Mouse (Mus musculus): ENCODE measurements around the gene Cpe.
A peak's percentile ranks its signal among the peaks of the same experiment; 100 is the strongest.

Cpe gene

GRCm38 (mm10) chr8:64692651-64693201, at the start of gene Cpe:
TSS of gene Cpe (minus strand) at chr8:64693054.
- peak; percentile 78 for DNase-seq (ENCODE audit: low read depth, low spot score)

- DNase-seq (ENCODE audit: low read depth, low spot score) = no peak
These were observed 47.8 kb upstream of the Cpe start for GRCm38 (mm10) chr8:64740547-64741211.

GRCm38 (mm10) chr8:64738916-64739315, 46.1 kb upstream of the Cpe start:
- DNase-seq (ENCODE audit: low read depth, low spot score) = no peak

- DNase-seq (ENCODE audit: low read depth, low spot score) = no peak
These were observed 44.0 kb upstream of the Cpe start for GRCm38 (mm10) chr8:64736767-64737323.

- no peak for DNase-seq (ENCODE audit: low read depth, low spot score)
These were observed 42.3 kb upstream of the Cpe start for GRCm38 (mm10) chr8:64735161-64735560.

GRCm38 (mm10) chr8:64733271-64733943, 40.6 kb upstream of the Cpe start, which contains the start of gene Msmo1:
TSS of gene Msmo1 (minus strand) at chr8:64733792.
- peak; percentile 99 for DNase-seq (ENCODE audit: low read depth, low spot score)

GRCm38 (mm10) chr8:64732596-64732995, 39.7 kb upstream of the Cpe start:
- no peak for DNase-seq (ENCODE audit: low read depth, low spot score)

- DNase-seq (ENCODE audit: low read depth, low spot score) = no peak
These were observed 35.3 kb upstream of the Cpe start for GRCm38 (mm10) chr8:64728156-64728555.

- DNase-seq (ENCODE audit: low read depth, low spot score) = no peak
These were observed 33.4 kb upstream of the Cpe start for GRCm38 (mm10) chr8:64726190-64726695.

- DNase-seq (ENCODE audit: low read depth, low spot score) = no peak
These were observed 30.4 kb upstream of the Cpe start for GRCm38 (mm10) chr8:64723206-64723605.

GRCm38 (mm10) chr8:64717868-64718267, 25.0 kb upstream of the Cpe start:
- DNase-seq (ENCODE audit: low read depth, low spot score) = no peak

- no peak for DNase-seq (ENCODE audit: low read depth, low spot score)
These were observed 19.6 kb upstream of the Cpe start for GRCm38 (mm10) chr8:64712499-64712898.

- DNase-seq (ENCODE audit: low read depth, low spot score) = no peak
These were observed 18.7 kb upstream of the Cpe start for GRCm38 (mm10) chr8:64711544-64711943.

GRCm38 (mm10) chr8:64707481-64707880, 14.6 kb upstream of the Cpe start:
- no peak for DNase-seq (ENCODE audit: low read depth, low spot score)

GRCm38 (mm10) chr8:64703191-64703590, 10.3 kb upstream of the Cpe start:
- no peak for DNase-seq (ENCODE audit: low read depth, low spot score)

- no peak for DNase-seq (ENCODE audit: low read depth, low spot score)
These were observed 1.1 kb downstream of the Cpe start for GRCm38 (mm10) chr8:64691591-64692401.

GRCm38 (mm10) chr8:64690845-64691244, 2.0 kb downstream of the Cpe start:
- DNase-seq (ENCODE audit: low read depth, low spot score) = no peak

GRCm38 (mm10) chr8:64690306-64690705, 2.5 kb downstream of the Cpe start:
- DNase-seq (ENCODE audit: low read depth, low spot score) = no peak

- DNase-seq (ENCODE audit: low read depth, low spot score) = no peak
These were observed 4.1 kb downstream of the Cpe start for GRCm38 (mm10) chr8:64688741-64689140.

- no peak for DNase-seq (ENCODE audit: low read depth, low spot score)
These were observed 4.7 kb downstream of the Cpe start for GRCm38 (mm10) chr8:64688161-64688560.

- no peak for DNase-seq (ENCODE audit: low read depth, low spot score)
These were observed 10.4 kb downstream of the Cpe start for GRCm38 (mm10) chr8:64682501-64682900.

- DNase-seq (ENCODE audit: low read depth, low spot score) = no peak
These were observed 16.5 kb downstream of the Cpe start for GRCm38 (mm10) chr8:64676381-64676780.

Measured in WW6 (cell line).